In genomic region chr14:108791296-108791695, GRCm38 (mm10) we compare ENCODE assay signal across 13 mouse cellular contexts.
DNase-seq lines count a peak whose midpoint lies in the region; ATAC-seq and TF ChIP-seq lines count a peak whose summit lies in the region.
"Had no signal": no experiment of that assay in that cellular context is flagged by ENCODE, and none has a peak within 500 bp of the region (broad histone marks: within the 10 kb centered on the region; RNA-seq: fewer than 3 reads in every experiment).

No protein-coding gene starts in this region.

- H3K9ac ChIP-seq in midbrain, postnatal 0 days (replicated peaks; ENCODE audit: low read length, poor library complexity, severe bottlenecking), result no peak overlapping the region
- no peak overlapping the region for H3K9ac ChIP-seq in midbrain, embryonic 13.5 days (replicated peaks)
- H3K9ac ChIP-seq: liver, embryonic 12.5 days; neural tube, embryonic 12.5 days had no signal

- no peaks in the 10 kb centered on the region for H3K27me3 ChIP-seq in midbrain, postnatal 0 days (ENCODE audit: insufficient read depth, low read length)
- no peaks in the 10 kb centered on the region for H3K27me3 ChIP-seq in midbrain, embryonic 13.5 days
- H3K27me3 ChIP-seq: liver, embryonic 12.5 days; megakaryocyte, embryonic 14.5 days; neural tube, embryonic 12.5 days had no signal

- no peak overlapping the region for H3K27ac ChIP-seq in midbrain, postnatal 0 days (ENCODE audit: low read depth, low read length)
- H3K27ac ChIP-seq in midbrain, embryonic 13.5 days, result no peak overlapping the region
- H3K27ac ChIP-seq: liver, embryonic 12.5 days; neural tube, embryonic 12.5 days had no signal

- peak; percentile 16 to 24 for DNase-seq in cerebellum, adult 18-20 months
- peak; percentile 52 for DNase-seq in midbrain, postnatal 0 days (ENCODE audit: low spot score)
- DNase-seq in left cerebral cortex, adult 9 months (ENCODE audit: low spot score in 2 of 2), result peak; percentile 23 to 76
- peak; percentile 24 for DNase-seq in testis, postnatal 14 days (ENCODE audit: low spot score)
- DNase-seq in adrenal gland, adult 18-20 months (ENCODE audit: low spot score in 2 of 2), result no peak
- no peak for DNase-seq in urinary bladder, postnatal 4 days (ENCODE audit: low spot score in 2 of 2)
- DNase-seq: B cell, adult 2 months; heart, postnatal 4 days had no signal

- H3K9me3 ChIP-seq in midbrain, postnatal 0 days (ENCODE audit: low read length), result no peaks in the 10 kb centered on the region
- no peaks in the 10 kb centered on the region for H3K9me3 ChIP-seq in midbrain, embryonic 13.5 days
- H3K9me3 ChIP-seq: liver, embryonic 12.5 days; megakaryocyte, embryonic 14.5 days; neural tube, embryonic 12.5 days had no signal

- H3K36me3 ChIP-seq in midbrain, postnatal 0 days (ENCODE audit: insufficient read depth, low read length), result no peaks in the 10 kb centered on the region
- no peaks in the 10 kb centered on the region for H3K36me3 ChIP-seq in midbrain, embryonic 13.5 days
- H3K36me3 ChIP-seq: liver, embryonic 12.5 days; neural tube, embryonic 12.5 days had no signal

- no peak for ATAC-seq in cerebellum, adult (ENCODE audit: insufficient number of reproducible peaks, low FRiP score, low TSS enrichment)
- no peak for ATAC-seq in midbrain, postnatal 0 days (ENCODE audit: low FRiP score)
- ATAC-seq in midbrain, embryonic 13.5 days, result no peak
- ATAC-seq: liver, embryonic 12.5 days had no signal

- TF ChIP-seq CTCF in midbrain, postnatal 0 days (IDR thresholded peaks at IDR 0.05), result no peak

- no peaks in the 10 kb centered on the region for H3K4me1 ChIP-seq in midbrain, postnatal 0 days (ENCODE audit: insufficient read depth, low read length)
- H3K4me1 ChIP-seq in midbrain, embryonic 13.5 days (replicated peaks), result no peaks in the 10 kb centered on the region
- H3K4me1 ChIP-seq: liver, embryonic 12.5 days; megakaryocyte, embryonic 14.5 days; neural tube, embryonic 12.5 days had no signal

- no peak overlapping the region for H3K4me2 ChIP-seq in midbrain, postnatal 0 days (ENCODE audit: low read depth, low read length, poor library complexity, severe bottlenecking)
- no peak overlapping the region for H3K4me2 ChIP-seq in midbrain, embryonic 13.5 days (replicated peaks)
- H3K4me2 ChIP-seq: liver, embryonic 12.5 days; neural tube, embryonic 12.5 days had no signal

- no peak overlapping the region for H3K4me3 ChIP-seq in midbrain, postnatal 0 days (ENCODE audit: low read depth, low read length)
- no peak overlapping the region for H3K4me3 ChIP-seq in midbrain, embryonic 13.5 days (replicated peaks)
- H3K4me3 ChIP-seq: liver, embryonic 12.5 days; megakaryocyte, embryonic 14.5 days; neural tube, embryonic 12.5 days had no signal

- WGBS in midbrain, postnatal 0 days, result 6% methylated on average over 1 of the region's 1 CpGs
- 19% methylated on average over 1 of the region's 1 CpGs for WGBS in midbrain, embryonic 13.5 days

Comparison
In these comparisons a context has a peak if more than half of its experiments do, and no peak if none do; other contexts are left out.
1. DNase-seq: peak in cerebellum, adult 18-20 months (2 of 2), midbrain, postnatal 0 days (single experiment), left cerebral cortex, adult 9 months (2 of 2) and testis, postnatal 14 days (single experiment); none in adrenal gland, adult 18-20 months (0 of 2) and urinary bladder, postnatal 4 days (0 of 2).